Mouse (Mus musculus): Measurements from ENCODE around the gene Gabbr2. TPM values are rescaled to one million over a fixed set of nuclear protein-coding genes. Genes with fewer than 3 reads are reported as not detected.
A peak's percentile ranks its signal among the peaks of the same experiment; 100 is the strongest.

The Gabbr2 gene
- total and polyA plus RNA-seq, 3 experiments: not detected

GRCm38 (mm10) chr4:47037321-47037657 lies 45.6 kb upstream of the Gabbr2 start:
- H3K79me2 ChIP-seq (replicated peaks; ENCODE audit: control insufficient read depth, extremely low read depth, insufficient read depth, poor library complexity, severe bottlenecking): no peaks in the 10 kb centered on the region
- DNase-seq (ENCODE audit: extremely low read depth): peak; percentile 72
- no peak overlapping the region for H3K9ac ChIP-seq (ENCODE audit: insufficient read depth, low read depth)
- no peaks in the 10 kb centered on the region for H3K36me3 ChIP-seq (replicated peaks in 1 of 2; ENCODE audit: control insufficient read depth in 1 of 2, insufficient read depth in 1 of 2, low read length in 1 of 2)
- TF ChIP-seq USF1 (IDR thresholded peaks at IDR 0.05; ENCODE audit: low read depth, low read length) (no peak), JUN (IDR thresholded peaks at IDR 0.05; ENCODE audit: insufficient read depth, low read depth, low read length) (no peak), SMC3 (IDR thresholded peaks at IDR 0.05; ENCODE audit: low read depth, low read length) (peak; percentile 76), ELF1 (IDR thresholded peaks at IDR 0.05; ENCODE audit: low read depth, low read length) (no peak), POLR2AphosphoS2 (IDR thresholded peaks at IDR 0.05; ENCODE audit: low read depth, low read length) (no peak), ZC3H11A (IDR thresholded peaks at IDR 0.05; ENCODE audit: low read depth, low read length) (no peak), CHD2 (IDR thresholded peaks at IDR 0.05; ENCODE audit: low read length) (no peak), CTCF (conservative IDR thresholded peaks at IDR 0.05 in 1 of 2, IDR thresholded peaks at IDR 0.05 in 1 of 2; ENCODE audit: low read depth in 2 of 2, low read length in 2 of 2) (peak; percentile 84), NELFE (IDR thresholded peaks at IDR 0.05; ENCODE audit: low read depth, low read length) (no peak), PAX5 (IDR thresholded peaks at IDR 0.05; ENCODE audit: low read length) (no peak), GABPA (IDR thresholded peaks at IDR 0.05; ENCODE audit: insufficient replicate concordance, low read depth, low read length) (no peak), ETS1 (conservative IDR thresholded peaks at IDR 0.05; ENCODE audit: low read depth, low read length) (no peak), TBP (conservative IDR thresholded peaks at IDR 0.05; ENCODE audit: low read depth, low read length) (no peak), HCFC1 (IDR thresholded peaks at IDR 0.05; ENCODE audit: low read depth, low read length) (no peak), TCF12 (IDR thresholded peaks at IDR 0.05; ENCODE audit: low read depth, low read length) (peak; percentile 15; the same call in 1 of the 2 replicates), MAZ (IDR thresholded peaks at IDR 0.05; ENCODE audit: low read depth, low read length) (no peak), JUND (conservative IDR thresholded peaks at IDR 0.05; ENCODE audit: low read depth, low read length) (no peak), POLR2A (IDR thresholded peaks at IDR 0.05; ENCODE audit: low read depth, low read length) (no peak), NRF1 (IDR thresholded peaks at IDR 0.05; ENCODE audit: low read depth, low read length) (no peak), IRF4 (IDR thresholded peaks at IDR 0.05; ENCODE audit: low read depth, low read length) (no peak), ZNF384 (IDR thresholded peaks at IDR 0.05; ENCODE audit: low read depth, low read length) (no peak), RAD21 (IDR thresholded peaks at IDR 0.05; ENCODE audit: low read depth, low read length) (peak; percentile 85), SIN3A (IDR thresholded peaks at IDR 0.05; ENCODE audit: low read length) (no peak), UBTF (IDR thresholded peaks at IDR 0.05; ENCODE audit: low read depth, low read length) (no peak), MXI1 (IDR thresholded peaks at IDR 0.05; ENCODE audit: low read depth, low read length) (no peak), E2F4 (IDR thresholded peaks at IDR 0.05; ENCODE audit: insufficient replicate concordance, low read depth, low read length) (no peak), MEF2A (IDR thresholded peaks at IDR 0.05; ENCODE audit: borderline replicate concordance, low read depth, low read length) (0 out of 2 replicates have a peak, but pooled peaks have one; percentile 16), MAFK (IDR thresholded peaks at IDR 0.05; ENCODE audit: insufficient replicate concordance, low read length) (no peak)
- H3K27me3 ChIP-seq (replicated peaks): peaks cover 85% of the 10 kb centered on the region
- in situ Hi-C loops (cut with MboI; ENCODE audit: low pct_ligation_motif_present, low pct_unique_long_range_greater_than_20kb, low sequenced_read_pairs): loop anchor here (10.0 kb wide), 1 partner anchor 222 kb away; no protein-coding TSS in a partner anchor
- dilution Hi-C loops (cut with MboI; ENCODE audit: extremely low pct_ligation_motif_present, extremely low pct_unique_long_range_greater_than_20kb, low sequenced_read_pairs): no loop called here
- no peak overlapping the region for H3K4me3 ChIP-seq (replicated peaks in 1 of 3; ENCODE audit: low read depth in 2 of 3, low read length in 2 of 3, poor library complexity in 1 of 3)
- no peak overlapping the region for H3K27ac ChIP-seq (ENCODE audit: insufficient read depth, low read depth)
- H3K4me1 ChIP-seq (ENCODE audit: control insufficient read depth in 1 of 2, insufficient read depth in 2 of 2): peaks cover 3 to 4% of the 10 kb centered on the region in 2 experiments; a peak in 1 of 4 replicates
- no peaks in the 10 kb centered on the region for H3K9me3 ChIP-seq (replicated peaks; ENCODE audit: low read length)
- no peak overlapping the region for H3K4me2 ChIP-seq (ENCODE audit: insufficient read depth, low read depth, poor library complexity, severe bottlenecking)
